Mouse (Mus musculus) bone marrow, adult 2 months (tissue): ENCODE data around the gene Macrod2.

ENCODE experiments used
- CTCF ChIP-seq: fragments of 200-500 bp; IDR thresholded peaks from 2 replicates; pipeline ENCODE4 v1.5.1; 2011; ENCODE audit warnings: low read length, control low read depth; ENCODE audit not compliant: control insufficient read depth, insufficient read depth
- POLR2A ChIP-seq: fragments of 200-500 bp; IDR thresholded peaks from 2 replicates; pipeline ENCODE4 v1.6.1; 2011; ENCODE audit warnings: low read depth, mild to moderate bottlenecking, control low read depth, low read length, borderline replicate concordance; ENCODE audit not compliant: control insufficient read depth

- TF ChIP-seq CTCF (no peak), POLR2A (no peak)
Observed at GRCm38 (mm10) chr2:141800236-141800635, 1405.1 kb downstream of the Macrod2 start.
